Mouse (Mus musculus): ENCODE results near the gene Bphl.

Bphl gene

DNA sequence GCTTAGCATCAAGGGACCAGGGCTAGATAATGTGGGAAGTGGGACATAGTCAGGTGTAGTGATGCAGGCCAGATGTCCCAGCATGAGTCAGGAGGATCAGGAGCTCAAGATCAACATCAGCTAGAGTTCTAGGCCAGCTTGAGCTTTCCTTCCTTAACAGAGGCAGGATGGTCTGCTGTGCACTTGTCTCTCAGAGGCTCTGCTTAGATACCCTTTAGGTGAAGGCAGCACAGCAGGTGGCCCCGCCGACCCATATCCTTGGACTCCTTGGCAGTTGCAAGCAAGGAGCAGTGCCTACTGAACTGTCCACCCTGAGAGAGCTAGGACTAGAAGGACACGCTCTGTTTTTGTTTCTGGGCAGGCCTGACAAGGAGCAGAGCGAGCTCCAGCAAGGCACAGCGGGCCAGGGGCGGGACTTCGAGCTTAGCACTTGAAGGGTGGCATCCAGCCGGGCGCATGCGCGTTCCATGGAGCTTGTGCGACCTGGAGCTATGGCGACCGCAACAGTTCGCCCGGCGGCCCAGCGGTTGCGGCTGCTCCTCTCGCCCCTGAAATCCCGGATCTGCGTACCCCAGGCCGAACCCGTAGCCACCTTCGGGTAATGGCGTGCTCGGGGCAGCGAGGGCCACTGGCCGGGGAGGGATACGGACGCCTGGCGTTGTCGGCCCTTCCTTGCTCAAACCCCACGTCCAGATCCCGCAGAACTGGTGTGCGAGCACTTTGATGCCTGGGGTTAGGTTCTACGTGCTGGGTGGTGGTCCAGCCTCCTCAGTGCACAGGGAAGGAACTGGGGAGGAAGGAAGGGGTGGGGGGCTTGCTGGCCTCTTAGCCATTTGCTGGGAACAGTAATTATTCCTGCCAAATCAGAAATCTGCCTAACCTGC lies at the start of gene Bphl:
Gene Bphl, plus strand, starts transcription at position 426 of the 884 bp plus-strand sequence.
- peak; percentile 99 for ATAC-seq (ENCODE audit: low TSS enrichment)

DNA sequence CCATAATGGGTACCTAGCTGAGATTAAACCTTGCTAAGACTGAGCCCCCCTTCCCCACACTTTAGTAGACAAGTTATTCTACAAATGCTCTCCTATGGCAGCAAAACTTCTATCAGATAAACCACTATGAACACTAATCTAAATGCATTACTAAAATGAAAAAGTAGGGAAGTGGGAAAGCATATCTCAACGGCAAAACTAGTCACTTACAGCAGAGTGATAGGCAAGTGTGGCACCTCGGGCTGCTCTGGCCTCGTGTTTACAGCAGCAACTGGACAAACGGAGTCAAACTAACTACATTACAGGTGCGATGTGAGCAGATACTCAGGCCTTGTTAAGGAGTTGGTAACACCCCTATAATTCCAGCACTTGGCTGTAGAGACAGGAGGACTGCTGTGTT lies 47.8 kb upstream of the Bphl start:
- ATAC-seq (ENCODE audit: low TSS enrichment) = no peak

DNA sequence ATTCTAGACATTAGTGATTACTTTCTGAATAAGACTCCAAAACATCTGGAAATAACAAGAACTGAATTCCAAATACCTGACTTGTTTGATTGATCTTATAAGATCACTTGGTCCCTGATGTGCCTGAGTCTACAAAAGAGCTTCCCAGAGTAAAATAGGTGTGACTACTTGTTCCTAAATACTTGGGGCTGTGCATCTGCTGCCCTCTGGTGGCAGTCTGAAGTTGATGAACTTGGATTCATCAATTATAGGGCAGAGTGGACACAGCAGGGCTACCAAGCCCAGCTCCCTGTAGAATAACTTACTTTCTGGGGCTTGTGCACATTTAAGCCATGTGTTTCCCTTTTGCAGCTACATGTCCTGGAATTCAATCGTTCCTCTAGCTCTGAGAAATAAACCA lies 42.2 kb upstream of the Bphl start:
- peak; percentile 93 for ATAC-seq (ENCODE audit: low TSS enrichment)

DNA sequence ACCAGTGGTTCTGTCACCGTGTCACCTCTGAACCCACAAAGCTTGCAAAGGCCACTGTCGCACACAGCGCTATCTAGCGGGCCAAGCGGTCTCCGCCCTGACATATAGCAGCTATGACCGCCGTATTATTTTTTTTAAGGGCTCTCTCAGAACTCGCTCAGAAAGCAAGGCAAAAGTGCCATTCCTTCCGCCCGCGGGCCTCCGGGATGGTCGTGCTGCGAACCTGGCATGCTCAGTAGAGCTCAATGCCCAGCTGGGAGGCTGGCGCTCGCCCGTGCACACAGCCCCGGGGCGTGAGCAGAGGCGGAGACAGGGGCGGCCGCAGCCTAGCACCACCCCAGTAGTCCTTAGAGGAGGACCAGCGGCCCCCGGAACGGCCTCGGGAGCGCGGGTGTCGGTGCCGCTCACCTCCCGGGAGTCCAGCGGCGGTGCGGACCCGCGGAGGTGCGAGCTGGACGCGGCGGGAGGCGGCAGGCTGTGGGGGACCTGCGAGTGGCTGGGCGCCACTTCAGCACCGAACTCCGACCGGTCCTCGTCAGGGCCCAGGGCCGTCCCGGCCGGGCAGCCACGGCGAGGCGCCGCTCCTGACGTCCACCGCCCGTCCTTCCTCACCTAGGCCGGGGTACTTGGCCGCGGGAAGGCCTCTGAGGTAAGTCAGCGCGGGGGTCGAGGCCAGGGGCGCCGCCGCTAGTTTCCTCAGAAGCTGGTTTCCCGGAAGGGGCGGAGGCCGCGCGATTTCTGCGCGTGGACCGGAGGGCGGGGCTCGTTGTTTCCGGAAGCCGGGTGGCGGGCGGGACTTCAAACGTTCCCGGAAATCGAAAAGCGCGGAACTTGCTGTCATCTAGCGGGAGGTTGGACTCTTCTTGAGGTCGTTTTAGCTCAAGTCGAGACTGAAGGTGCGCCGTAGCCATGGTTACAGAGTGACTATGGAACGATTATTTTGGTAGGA lies 35.1 kb upstream of the Bphl start, which contains the start of the genes Ripk1 and Serpinb6a:
Gene Ripk1, plus strand, starts transcription at position 306 of the 949 bp plus-strand sequence.
Gene Serpinb6a, minus strand, starts transcription at position 737 of the 949 bp plus-strand sequence.
- ATAC-seq (ENCODE audit: low TSS enrichment) = peak; percentile 93

DNA sequence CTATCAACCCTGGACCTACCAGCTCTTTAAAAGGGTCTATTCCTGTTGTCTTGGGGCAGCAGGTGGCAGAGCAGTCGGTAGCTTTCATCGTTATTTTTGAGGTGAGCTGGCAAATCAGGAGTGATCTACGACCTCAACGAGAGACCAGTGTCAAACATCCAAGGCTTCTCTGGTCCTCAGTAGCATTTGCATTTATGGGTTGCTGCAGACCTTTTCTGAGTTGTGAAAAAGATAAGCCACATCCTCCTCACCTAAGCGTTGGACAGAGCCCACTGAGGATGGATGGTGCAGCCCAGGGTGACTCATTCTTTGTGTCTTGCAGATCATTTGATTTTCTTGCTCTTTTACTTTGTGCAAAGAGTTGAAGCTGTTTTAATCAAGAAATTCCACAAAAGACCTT lies 34.3 kb upstream of the Bphl start:
- peak; percentile 17; the same call in 1 of the 2 replicates for ATAC-seq (ENCODE audit: low TSS enrichment)

DNA sequence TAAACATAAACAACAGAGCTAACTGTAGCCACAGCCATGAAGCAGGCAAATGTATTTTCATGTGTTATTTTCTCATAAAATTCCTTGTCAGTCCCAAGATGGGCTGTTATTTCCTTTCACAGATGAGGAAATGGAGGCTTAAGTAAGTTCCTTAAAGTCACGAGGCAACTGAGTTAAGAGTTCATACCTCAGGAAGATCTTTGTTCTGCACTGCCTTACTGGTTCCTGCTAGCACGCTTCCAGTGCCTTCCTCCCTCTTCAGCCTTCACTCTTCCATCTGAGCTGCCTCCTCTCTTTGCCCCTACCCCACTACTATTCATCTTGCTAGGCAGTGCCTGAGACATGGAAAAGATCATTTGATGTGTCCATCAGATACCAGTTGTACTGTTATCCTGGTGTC lies 30.2 kb upstream of the Bphl start:
- ATAC-seq (ENCODE audit: low TSS enrichment) = no peak

DNA sequence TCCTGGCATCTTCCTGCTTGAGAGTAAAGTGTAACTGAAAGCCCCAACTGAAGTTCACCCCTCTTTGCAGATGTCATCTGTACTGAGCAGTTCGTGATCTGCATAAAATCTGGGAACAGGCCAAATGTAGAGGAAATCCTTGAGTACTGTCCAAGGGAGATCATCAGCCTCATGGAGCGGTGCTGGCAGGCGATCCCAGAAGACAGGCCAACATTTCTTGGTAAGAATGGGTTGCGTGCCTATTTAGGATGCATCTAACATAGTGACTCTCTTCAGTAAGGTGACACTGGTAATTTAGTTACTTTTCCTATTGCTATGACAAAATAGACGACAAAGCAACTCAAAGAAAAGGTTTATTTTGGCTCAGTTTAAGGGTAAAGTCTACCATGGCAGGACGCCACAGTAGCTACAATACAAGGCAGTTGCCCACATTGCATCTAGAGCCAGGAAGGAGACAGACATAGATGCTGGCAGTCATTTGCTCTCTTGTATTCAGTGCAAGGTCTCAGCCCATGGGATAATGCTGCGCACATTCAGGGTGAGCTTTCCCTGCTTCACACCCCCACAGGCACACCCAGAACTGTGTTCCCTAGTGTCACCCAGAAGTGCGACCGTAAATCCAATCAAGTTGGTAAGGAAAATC lies 20.3 kb upstream of the Bphl start:
- no peak for ATAC-seq (ENCODE audit: low TSS enrichment)

DNA sequence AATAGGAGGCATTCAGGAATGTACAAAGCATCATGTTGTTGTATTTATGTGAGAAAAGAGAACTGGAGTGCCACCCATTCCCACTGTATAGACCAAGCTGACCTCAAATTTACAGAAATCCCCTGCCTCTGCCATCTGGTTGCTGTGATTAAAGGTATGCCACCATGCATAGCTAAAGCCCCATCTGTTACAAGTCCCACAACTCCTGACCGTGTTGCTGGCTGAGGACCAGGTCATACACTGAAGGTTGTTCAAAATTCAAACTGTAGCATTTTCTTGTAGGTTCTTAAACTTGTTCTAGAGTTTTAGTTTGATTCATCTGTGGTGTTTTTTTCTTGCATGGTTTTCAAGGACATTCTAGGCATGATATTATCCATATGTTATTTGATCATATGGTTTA lies 18.9 kb upstream of the Bphl start:
- no peak for ATAC-seq (ENCODE audit: low TSS enrichment)

DNA sequence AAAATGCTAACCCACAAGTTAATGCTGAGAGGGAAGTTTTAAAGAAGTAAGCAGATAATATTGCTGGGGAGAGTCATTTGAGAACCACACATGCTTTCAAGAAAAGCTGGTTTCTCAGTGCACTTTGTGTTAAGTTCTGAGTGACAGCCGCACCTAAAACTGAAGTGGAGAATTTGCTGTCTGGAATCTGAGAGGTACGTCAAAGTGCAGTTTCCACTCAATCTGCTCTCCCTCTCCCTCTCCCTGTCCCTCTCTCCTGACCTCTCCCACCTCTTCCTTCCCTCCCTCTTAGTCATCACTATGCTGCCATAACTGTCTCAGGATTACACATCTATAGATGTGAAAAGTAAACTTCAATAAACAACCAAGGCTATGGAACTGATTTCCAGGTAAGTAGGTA lies 15.4 kb upstream of the Bphl start:
- no peak for ATAC-seq (ENCODE audit: low TSS enrichment)

DNA sequence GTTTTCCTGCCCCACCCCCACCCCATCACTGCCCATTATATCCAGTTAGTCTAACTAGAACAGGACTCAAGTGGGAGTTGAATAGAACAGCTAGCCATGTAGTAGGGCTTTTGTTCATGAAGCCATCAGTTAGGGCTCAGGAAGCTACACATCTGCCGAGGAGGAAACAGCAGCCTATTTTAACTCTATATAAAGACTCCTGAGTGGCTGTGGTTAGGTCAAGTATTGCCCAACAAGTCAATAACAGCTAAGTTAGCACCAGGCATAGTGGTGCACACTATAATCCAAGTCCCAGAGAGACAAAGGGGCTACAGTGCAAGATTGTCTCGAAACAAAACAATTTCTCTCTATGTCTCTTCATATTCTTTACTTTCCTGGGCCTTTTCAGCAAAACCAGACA lies 5.4 kb upstream of the Bphl start:
- ATAC-seq (ENCODE audit: low TSS enrichment) = no peak

DNA sequence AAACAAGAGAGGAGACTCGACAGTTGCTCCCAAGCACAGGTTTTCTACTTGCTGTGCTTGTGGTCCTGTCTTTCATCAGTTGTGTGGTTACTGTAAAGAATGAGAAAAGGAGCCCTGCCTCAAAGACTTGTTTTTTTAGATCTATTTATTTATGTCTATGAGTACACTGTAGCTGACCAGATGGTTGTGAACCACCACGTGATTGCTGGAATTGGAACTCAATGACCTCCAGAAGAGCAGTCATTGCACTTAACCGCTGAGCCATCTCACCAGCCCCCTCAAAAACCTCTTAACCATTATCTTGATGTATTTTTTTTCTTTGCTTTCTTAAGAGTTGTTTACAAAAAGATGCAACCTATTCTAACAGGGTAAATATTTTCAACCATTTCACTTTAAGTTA lies 2.0 kb upstream of the Bphl start:
- no peak for ATAC-seq (ENCODE audit: low TSS enrichment)

DNA sequence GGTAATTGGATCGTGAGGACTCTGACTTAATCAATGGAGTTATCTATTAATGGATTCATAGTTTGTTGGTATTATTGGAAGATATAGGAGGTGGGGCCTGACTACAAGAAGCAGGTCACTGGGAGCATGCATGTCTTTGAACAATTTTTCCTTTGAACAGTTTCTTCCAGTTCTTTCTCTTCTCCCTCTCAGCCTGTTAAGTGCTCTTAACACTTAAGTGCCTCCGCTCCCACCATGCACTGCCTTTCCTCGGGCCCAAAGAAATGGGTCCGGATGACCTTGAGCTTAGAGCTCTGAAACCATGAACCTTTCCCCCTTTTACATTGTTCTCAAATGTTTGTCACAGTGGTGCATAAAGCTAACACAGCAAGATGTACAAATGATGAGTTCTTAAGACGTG lies 671 bp upstream of the Bphl start:
- ATAC-seq (ENCODE audit: low TSS enrichment) = no peak

DNA sequence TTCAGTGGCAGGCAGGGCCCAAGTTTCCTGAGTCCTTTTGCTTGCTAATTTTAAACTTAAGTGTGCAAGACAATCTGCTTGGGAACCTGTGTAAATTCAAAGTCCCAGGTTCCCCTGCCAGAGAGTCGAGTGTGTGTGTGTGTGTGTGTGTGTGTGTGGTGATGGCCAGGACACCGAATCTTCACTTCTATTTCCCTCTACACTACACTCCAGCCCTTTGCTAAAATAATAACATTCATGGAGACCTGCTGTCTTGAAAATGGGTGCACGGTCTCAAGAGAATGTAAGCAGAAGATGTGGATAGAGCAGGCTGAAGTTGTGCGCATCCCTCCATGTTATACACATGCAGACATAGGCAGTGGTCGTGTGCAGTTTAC lies 647 bp downstream of the Bphl start:
- peak; percentile 3; the same call in 1 of the 2 replicates for ATAC-seq (ENCODE audit: low TSS enrichment)

DNA sequence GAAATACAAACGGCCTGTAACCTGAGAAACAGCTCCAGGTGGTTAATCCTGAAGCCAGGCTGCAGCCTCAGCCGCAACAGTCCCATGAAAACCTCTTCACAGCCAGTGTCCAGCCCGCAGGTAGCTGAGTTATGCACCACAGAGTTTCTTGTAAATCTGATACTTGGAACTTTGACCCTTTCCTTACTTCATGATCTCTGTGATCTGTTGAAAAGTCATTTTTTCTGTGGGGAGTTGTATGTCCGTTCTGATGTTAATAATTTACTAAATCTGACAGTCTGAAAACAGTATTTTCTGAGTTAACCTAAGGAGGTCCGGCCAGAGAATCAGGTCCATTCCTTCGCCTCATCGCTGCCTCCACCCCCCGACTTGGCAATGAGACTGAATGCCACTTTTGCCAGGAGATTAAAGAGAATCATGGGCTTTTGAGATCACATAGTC lies 1.5 kb downstream of the Bphl start:
- no peak for ATAC-seq (ENCODE audit: low TSS enrichment)

DNA sequence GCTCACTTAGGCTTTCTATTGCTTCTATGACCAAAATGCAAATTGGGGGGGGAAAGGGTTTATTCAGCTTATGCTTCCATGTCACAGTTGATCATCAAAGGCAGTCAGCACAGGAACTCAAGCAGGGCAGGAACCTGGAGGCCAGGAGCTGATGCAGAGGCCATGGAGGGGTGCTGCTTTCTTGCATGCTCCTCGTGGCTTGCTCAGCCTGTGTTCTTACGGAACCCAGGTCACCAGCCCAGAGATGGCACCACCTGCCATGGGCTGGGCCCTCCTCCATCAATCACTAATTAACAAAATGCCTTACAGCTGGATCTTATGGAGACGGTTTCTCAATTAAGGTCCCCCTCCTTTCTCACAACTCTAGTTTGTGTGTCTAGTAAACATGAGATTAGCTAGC lies 2.7 kb downstream of the Bphl start:
- no peak for ATAC-seq (ENCODE audit: low TSS enrichment)

DNA sequence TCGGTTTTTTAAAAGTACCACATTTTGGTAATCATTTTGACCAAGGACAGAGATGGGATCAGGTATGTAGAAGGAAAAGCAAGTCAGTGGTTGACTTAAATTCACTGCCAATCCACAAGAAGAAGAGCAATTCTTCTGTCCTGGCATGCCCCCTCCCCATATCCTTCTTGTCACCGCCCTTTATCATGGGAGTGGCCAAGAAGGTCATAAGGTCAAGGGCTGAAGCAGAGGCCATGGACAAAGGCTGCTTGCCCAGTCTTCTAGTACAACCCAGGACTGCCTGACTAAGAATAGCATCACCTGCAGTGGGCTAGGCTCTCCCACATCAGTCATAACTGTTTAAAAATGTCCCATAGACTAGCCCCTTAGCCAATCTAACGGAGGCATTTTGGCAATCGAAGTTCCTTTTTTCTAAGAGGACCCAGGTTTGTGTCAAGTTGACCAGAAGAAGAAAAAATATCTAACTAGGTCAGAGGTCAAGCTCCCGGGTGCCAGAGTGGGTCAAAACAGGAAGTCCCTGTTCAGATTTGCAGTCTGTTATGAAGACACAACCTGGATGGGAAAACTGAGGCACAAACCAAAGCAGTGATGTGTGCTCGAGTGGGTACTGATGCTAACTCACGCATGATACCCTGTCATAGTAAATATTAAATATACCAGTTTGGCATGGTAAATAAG lies 6.5 kb downstream of the Bphl start:
- no peak for ATAC-seq (ENCODE audit: low TSS enrichment)

DNA sequence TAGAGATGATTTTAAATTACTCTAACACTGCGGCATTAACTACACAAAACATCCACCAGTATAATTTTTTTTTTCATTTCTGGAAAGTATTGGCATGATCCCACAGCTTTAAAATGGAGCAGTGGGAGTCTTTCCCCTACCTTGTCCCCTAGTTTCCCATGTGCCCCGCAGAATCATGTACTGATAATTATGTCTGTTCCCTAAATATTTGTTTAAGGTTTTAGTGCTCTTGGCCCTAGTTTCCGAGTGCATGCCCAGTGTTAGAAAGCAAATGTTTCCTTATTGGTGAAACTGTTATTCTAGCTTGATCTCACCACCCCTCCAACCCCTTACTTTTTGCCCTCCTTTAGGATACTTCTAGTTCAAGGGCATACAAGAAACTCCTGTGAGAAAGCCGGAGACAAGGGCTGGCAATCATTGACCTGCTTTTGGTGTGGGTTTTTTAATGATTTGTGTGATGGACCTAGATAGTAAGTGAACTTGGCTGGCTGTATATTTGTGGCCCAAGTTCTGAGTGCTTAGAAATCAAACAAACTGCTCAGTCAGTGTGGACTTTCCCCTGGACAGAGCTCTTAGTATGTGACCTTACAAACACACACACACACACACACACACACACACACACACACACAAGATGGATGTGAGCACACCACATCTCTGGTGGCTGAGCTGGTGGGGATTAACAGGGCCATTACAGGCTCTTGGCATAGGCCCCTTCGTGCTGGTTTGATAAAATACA lies 8.3 kb downstream of the Bphl start:
- no peak for ATAC-seq (ENCODE audit: low TSS enrichment)

DNA sequence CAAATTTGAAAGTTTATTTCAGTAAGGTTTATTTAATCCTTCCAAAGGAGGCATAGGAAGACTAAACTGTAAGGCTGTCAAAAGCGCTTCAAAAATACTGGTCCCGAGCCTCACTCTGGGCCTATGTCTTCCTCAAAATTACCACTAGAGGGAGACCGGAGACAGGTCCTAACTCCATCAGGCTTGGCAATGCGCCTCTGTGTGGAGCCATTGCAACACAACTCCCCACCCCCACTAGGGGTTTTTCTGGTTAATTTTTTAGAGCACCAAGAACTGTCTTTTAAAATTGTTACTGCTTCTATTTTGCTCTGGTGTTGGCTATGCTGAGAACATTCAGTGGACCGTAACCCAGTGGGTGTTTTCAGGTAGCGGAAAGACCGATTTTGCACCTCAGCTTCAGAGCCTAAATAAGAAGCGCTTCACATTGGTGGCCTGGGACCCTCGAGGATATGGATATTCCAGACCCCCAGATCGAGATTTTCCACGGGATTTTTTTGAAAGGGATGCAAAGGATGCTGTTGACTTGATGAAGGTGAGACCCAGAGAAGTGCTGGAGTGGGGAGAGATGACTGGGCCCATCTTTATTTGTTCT lies 9.1 kb downstream of the Bphl start:
- peak; percentile 77 for ATAC-seq (ENCODE audit: low TSS enrichment)

DNA sequence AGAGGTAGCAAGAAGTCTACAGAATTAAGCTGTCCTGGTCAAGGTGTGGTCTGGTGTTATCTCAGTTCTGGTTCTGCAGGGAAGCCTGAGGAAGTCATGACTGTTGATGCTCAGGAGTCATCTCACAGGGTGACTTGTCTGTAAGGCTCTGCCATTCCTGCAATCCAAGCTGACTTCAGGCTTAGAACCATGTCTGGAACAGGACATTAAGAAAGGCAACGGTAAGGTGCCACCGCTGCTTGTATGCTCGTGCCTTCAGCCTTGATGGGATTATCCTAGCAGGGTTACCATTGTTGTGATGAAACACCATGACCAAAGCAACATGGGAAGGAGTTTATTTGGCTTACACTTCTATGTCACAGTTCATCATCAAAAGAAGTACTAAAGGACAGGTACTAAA lies 10.1 kb downstream of the Bphl start:
- ATAC-seq (ENCODE audit: low TSS enrichment) = no peak

DNA sequence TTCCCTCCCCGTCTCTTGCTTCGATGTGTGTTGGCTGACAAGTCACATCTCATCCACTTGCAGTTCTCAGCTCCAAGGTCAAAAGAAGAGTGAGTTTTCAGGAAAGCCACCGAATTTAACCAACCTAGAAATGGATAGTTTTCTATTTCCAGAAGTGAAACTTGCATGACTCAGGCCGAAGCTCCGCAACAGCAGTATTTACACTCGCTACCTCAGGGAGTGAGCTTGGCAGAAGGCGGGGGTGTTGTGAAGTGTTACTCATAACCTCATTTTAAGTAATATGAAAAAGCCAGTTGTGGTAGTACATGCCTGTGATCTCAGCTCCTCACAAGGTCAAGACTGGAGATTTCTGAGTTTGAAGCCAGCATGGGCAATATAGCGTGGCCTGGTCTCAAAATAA lies 13.1 kb downstream of the Bphl start:
- ATAC-seq (ENCODE audit: low TSS enrichment) = peak; percentile 90
